Mouse (Mus musculus) C2C12 (cell line): ENCODE measurements around the gene Mrpl34.

Source experiments
- CTCF ChIP-seq: IDR thresholded peaks from one replicate; pipeline ENCODE4 v1.5.1; 2011; ENCODE audit not compliant: control insufficient read depth, insufficient read depth, insufficient read length
- MYOG ChIP-seq: IDR thresholded peaks from one replicate; pipeline ENCODE4 v1.6.1; 2011; ENCODE audit not compliant: control insufficient read depth, insufficient read length; ENCODE audit errors: extremely low read depth
- USF1 ChIP-seq: IDR thresholded peaks from one replicate; pipeline ENCODE4 v1.6.1; 2011; ENCODE audit warnings: low read depth, mild to moderate bottlenecking, control low read depth, moderate library complexity

GRCm38 (mm10) chr8:71474344-71474743 is 9.6 kb downstream of the Mrpl34 start:
- TF ChIP-seq CTCF, result no peak
- no peak for TF ChIP-seq USF1
- no peak for TF ChIP-seq MYOG
